Mouse (Mus musculus): ENCODE measurements around the gene Cox6b2. TPM values are rescaled to one million over a fixed set of nuclear protein-coding genes. Genes with fewer than 3 reads are reported as not detected.
A peak's percentile ranks its signal among the peaks of the same experiment; 100 is the strongest.

Cox6b2 gene
- polyA plus RNA-seq, 1 experiment, result 8.0 TPM

GRCm38 (mm10) chr7:4724359-4724758 is 28.5 kb downstream of the Cox6b2 start:
- no peak for TF ChIP-seq POLR2A (IDR thresholded peaks at IDR 0.05; ENCODE audit: borderline replicate concordance, low read depth, low read length)
- TF ChIP-seq CTCF (IDR thresholded peaks at IDR 0.05; ENCODE audit: low read depth, low read length), result no peak
- Histone ChIP-seq H3K4me3 (ENCODE audit: insufficient read depth, low read length) (peak overlapping the region; percentile 76), H3K27ac (ENCODE audit: insufficient read depth, low read depth, low read length) (peak overlapping the region; percentile 87), H3K4me1 (ENCODE audit: control insufficient read depth, insufficient read depth, low read length) (peaks cover 36% of the 10 kb centered on the region)

- TF ChIP-seq POLR2A (IDR thresholded peaks at IDR 0.05; ENCODE audit: borderline replicate concordance, low read depth, low read length) (no peak), CTCF (IDR thresholded peaks at IDR 0.05; ENCODE audit: low read depth, low read length) (no peak)
- peak overlapping the region; percentile 87 for H3K27ac ChIP-seq (ENCODE audit: insufficient read depth, low read depth, low read length)
- peaks cover 36% of the 10 kb centered on the region for H3K4me1 ChIP-seq (ENCODE audit: control insufficient read depth, insufficient read depth, low read length)
- peak overlapping the region; percentile 76 for H3K4me3 ChIP-seq (ENCODE audit: insufficient read depth, low read length)
Measured at GRCm38 (mm10) chr7:4723508-4723907, 29.4 kb downstream of the Cox6b2 start.

GRCm38 (mm10) chr7:4719276-4719675 is 33.6 kb downstream of the Cox6b2 start:
- no peak overlapping the region for H3K4me3 ChIP-seq (ENCODE audit: insufficient read depth, low read length)
- no peak overlapping the region for H3K27ac ChIP-seq (ENCODE audit: insufficient read depth, low read depth, low read length)
- no peak for TF ChIP-seq CTCF (IDR thresholded peaks at IDR 0.05; ENCODE audit: low read depth, low read length)
- TF ChIP-seq POLR2A (IDR thresholded peaks at IDR 0.05; ENCODE audit: borderline replicate concordance, low read depth, low read length), result no peak
- H3K4me1 ChIP-seq (ENCODE audit: control insufficient read depth, insufficient read depth, low read length), result peaks cover 41% of the 10 kb centered on the region

GRCm38 (mm10) chr7:4716955-4717354 is 35.9 kb downstream of the Cox6b2 start:
- Histone ChIP-seq H3K4me1 (ENCODE audit: control insufficient read depth, insufficient read depth, low read length) (peaks cover 33% of the 10 kb centered on the region), H3K4me3 (ENCODE audit: insufficient read depth, low read length) (no peak overlapping the region), H3K27ac (ENCODE audit: insufficient read depth, low read depth, low read length) (no peak overlapping the region)
- TF ChIP-seq CTCF (IDR thresholded peaks at IDR 0.05; ENCODE audit: low read depth, low read length), result no peak
- no peak for TF ChIP-seq POLR2A (IDR thresholded peaks at IDR 0.05; ENCODE audit: borderline replicate concordance, low read depth, low read length)

GRCm38 (mm10) chr7:4712594-4712993 is 40.3 kb downstream of the Cox6b2 start:
- TF ChIP-seq CTCF (IDR thresholded peaks at IDR 0.05; ENCODE audit: low read depth, low read length), result no peak
- no peak for TF ChIP-seq POLR2A (IDR thresholded peaks at IDR 0.05; ENCODE audit: borderline replicate concordance, low read depth, low read length)
- H3K4me3 ChIP-seq (ENCODE audit: insufficient read depth, low read length), result no peak overlapping the region
- H3K27ac ChIP-seq (ENCODE audit: insufficient read depth, low read depth, low read length), result no peak overlapping the region
- peaks cover 19% of the 10 kb centered on the region for H3K4me1 ChIP-seq (ENCODE audit: control insufficient read depth, insufficient read depth, low read length)

- Histone ChIP-seq H3K4me1 (ENCODE audit: control insufficient read depth, insufficient read depth, low read length) (no peaks in the 10 kb centered on the region), H3K4me3 (ENCODE audit: insufficient read depth, low read length) (no peak overlapping the region)
- no peak for TF ChIP-seq POLR2A (IDR thresholded peaks at IDR 0.05; ENCODE audit: borderline replicate concordance, low read depth, low read length)
- peak; percentile 73; the same call in 1 of the 2 replicates for TF ChIP-seq CTCF (IDR thresholded peaks at IDR 0.05; ENCODE audit: low read depth, low read length)
Measured at GRCm38 (mm10) chr7:4705098-4705497, 47.8 kb downstream of the Cox6b2 start.

GRCm38 (mm10) chr7:4703195-4703594 is 49.7 kb downstream of the Cox6b2 start:
- Histone ChIP-seq H3K4me3 (ENCODE audit: insufficient read depth, low read length) (no peak overlapping the region), H3K4me1 (ENCODE audit: control insufficient read depth, insufficient read depth, low read length) (no peaks in the 10 kb centered on the region), H3K27ac (ENCODE audit: insufficient read depth, low read depth, low read length) (no peak overlapping the region)
- no peak for TF ChIP-seq CTCF (IDR thresholded peaks at IDR 0.05; ENCODE audit: low read depth, low read length)
- no peak for TF ChIP-seq POLR2A (IDR thresholded peaks at IDR 0.05; ENCODE audit: borderline replicate concordance, low read depth, low read length)

More at GRCm38 (mm10) chr7:4705098-4705497, 47.8 kb downstream of the Cox6b2 start:
- no peak overlapping the region for H3K27ac ChIP-seq (ENCODE audit: insufficient read depth, low read depth, low read length)

- Histone ChIP-seq H3K4me1 (ENCODE audit: control insufficient read depth, insufficient read depth, low read length) (no peaks in the 10 kb centered on the region), H3K4me3 (ENCODE audit: insufficient read depth, low read length) (no peak overlapping the region), H3K27ac (ENCODE audit: insufficient read depth, low read depth, low read length) (no peak overlapping the region)
- TF ChIP-seq CTCF (IDR thresholded peaks at IDR 0.05; ENCODE audit: low read depth, low read length) (no peak), POLR2A (IDR thresholded peaks at IDR 0.05; ENCODE audit: borderline replicate concordance, low read depth, low read length) (no peak)
Measured at GRCm38 (mm10) chr7:4702334-4702733, 50.6 kb downstream of the Cox6b2 start.

Other genes with a start within 250 kb of the Cox6b2 start
- gene Tnnt1, start 236.7 kb downstream of the Cox6b2 start, polyA plus RNA-seq (2012; ENCODE audit: insufficient read depth, insufficient read length, missing spikeins), result 3.0 and 4.4 TPM in 2 replicates
- 12.3 and 19.9 TPM in 2 replicates for gene Tnni3, start 228.9 kb downstream of the Cox6b2 start, polyA plus RNA-seq (2012; ENCODE audit: insufficient read depth, insufficient read length, missing spikeins)
- 8.2 and 8.9 TPM in 2 replicates for gene Dnaaf3, start 220.6 kb downstream of the Cox6b2 start, polyA plus RNA-seq (2012; ENCODE audit: insufficient read depth, insufficient read length, missing spikeins)
- not detected in 2 replicates for gene Syt5, start 205.6 kb downstream of the Cox6b2 start, polyA plus RNA-seq (2012; ENCODE audit: insufficient read depth, insufficient read length, missing spikeins)
- gene Ptprh, start 149.1 kb downstream of the Cox6b2 start, polyA plus RNA-seq (2012; ENCODE audit: insufficient read depth, insufficient read length, missing spikeins), result not detected in 2 replicates
- gene Tmem86b, start 121.7 kb downstream of the Cox6b2 start, polyA plus RNA-seq (2012; ENCODE audit: insufficient read depth, insufficient read length, missing spikeins), result 10.9 and 14.8 TPM in 2 replicates
- 84.8 and 90.0 TPM in 2 replicates for gene Ppp6r1, start 94.1 kb downstream of the Cox6b2 start, polyA plus RNA-seq (2012; ENCODE audit: insufficient read depth, insufficient read length, missing spikeins)
- gene Hspbp1, start 68.0 kb downstream of the Cox6b2 start, polyA plus RNA-seq (2012; ENCODE audit: insufficient read depth, insufficient read length, missing spikeins), result 24.7 and 26.7 TPM in 2 replicates
- 0.64 TPM in 1 of 2 replicates, not detected in the other for gene Brsk1, start 62.5 kb downstream of the Cox6b2 start, polyA plus RNA-seq (2012; ENCODE audit: insufficient read depth, insufficient read length, missing spikeins)
- gene Tmem150b, start 27.8 kb downstream of the Cox6b2 start, polyA plus RNA-seq (2012; ENCODE audit: insufficient read depth, insufficient read length, missing spikeins), result 33.6 and 36.4 TPM in 2 replicates
- 109 and 120 TPM in 2 replicates for gene Kmt5c, start 13.0 kb downstream of the Cox6b2 start, polyA plus RNA-seq (2012; ENCODE audit: insufficient read depth, insufficient read length, missing spikeins)
- not detected in 2 replicates for gene Fam71e2, start 18.2 kb upstream of the Cox6b2 start, polyA plus RNA-seq (2012; ENCODE audit: insufficient read depth, insufficient read length, missing spikeins)
- not detected in 2 replicates for gene Il11, start 29.8 kb upstream of the Cox6b2 start, polyA plus RNA-seq (2012; ENCODE audit: insufficient read depth, insufficient read length, missing spikeins)
- gene Tmem190, start 29.8 kb upstream of the Cox6b2 start, polyA plus RNA-seq (2012; ENCODE audit: insufficient read depth, insufficient read length, missing spikeins), result not detected in 2 replicates
- gene Tmem238, start 36.6 kb upstream of the Cox6b2 start, polyA plus RNA-seq (2012; ENCODE audit: insufficient read depth, insufficient read length, missing spikeins), result 2.1 and 3.6 TPM in 2 replicates
- gene Rpl28, start 39.8 kb upstream of the Cox6b2 start, polyA plus RNA-seq (2012; ENCODE audit: insufficient read depth, insufficient read length, missing spikeins), result 636 and 681 TPM in 2 replicates
- 109 and 131 TPM in 2 replicates for gene Ube2s, start 59.5 kb upstream of the Cox6b2 start, polyA plus RNA-seq (2012; ENCODE audit: insufficient read depth, insufficient read length, missing spikeins)
- not detected in 2 replicates for gene Shisa7, start 91.6 kb upstream of the Cox6b2 start, polyA plus RNA-seq (2012; ENCODE audit: insufficient read depth, insufficient read length, missing spikeins)
- gene Isoc2b, start 117.2 kb upstream of the Cox6b2 start, polyA plus RNA-seq (2012; ENCODE audit: insufficient read depth, insufficient read length, missing spikeins), result 20.4 and 21.2 TPM in 2 replicates
- 15.5 and 16.4 TPM in 2 replicates for gene Isoc2a, start 124.1 kb upstream of the Cox6b2 start, polyA plus RNA-seq (2012; ENCODE audit: insufficient read depth, insufficient read length, missing spikeins)
- not detected in 2 replicates for gene Gm36210, start 153.4 kb upstream of the Cox6b2 start, polyA plus RNA-seq (2012; ENCODE audit: insufficient read depth, insufficient read length, missing spikeins)
- 7.1 and 8.7 TPM in 2 replicates for gene Zfp628, start 162.1 kb upstream of the Cox6b2 start, polyA plus RNA-seq (2012; ENCODE audit: insufficient read depth, insufficient read length, missing spikeins)
- 0.78 and 1.6 TPM in 2 replicates for gene Nat14, start 168.9 kb upstream of the Cox6b2 start, polyA plus RNA-seq (2012; ENCODE audit: insufficient read depth, insufficient read length, missing spikeins)
- gene Ssc5d, start 172.7 kb upstream of the Cox6b2 start, polyA plus RNA-seq (2012; ENCODE audit: insufficient read depth, insufficient read length, missing spikeins), result 0.24 TPM in 1 of 2 replicates, not detected in the other
- 0.58 TPM in 1 of 2 replicates, not detected in the other for gene Sbk2, start 211.3 kb upstream of the Cox6b2 start, polyA plus RNA-seq (2012; ENCODE audit: insufficient read depth, insufficient read length, missing spikeins)
- not detected in 2 replicates for gene Sbk3, start 218.1 kb upstream of the Cox6b2 start, polyA plus RNA-seq (2012; ENCODE audit: insufficient read depth, insufficient read length, missing spikeins)
- 33.6 and 34.6 TPM in 2 replicates for gene Zfp579, start 243.1 kb upstream of the Cox6b2 start, polyA plus RNA-seq (2012; ENCODE audit: insufficient read depth, insufficient read length, missing spikeins)